ENCODE assay signal across 9 mouse cellular contexts in genomic region chr13:111291161-111291957, GRCm38 (mm10). TPM values are rescaled to one million over a fixed set of nuclear protein-coding genes. Genes with fewer than 3 reads are reported as not detected.
DNase-seq lines count a peak whose midpoint lies in the region; ATAC-seq and TF ChIP-seq lines count a peak whose summit lies in the region.
"Had no signal": no experiment of that assay in that cellular context is flagged by ENCODE, and none has a peak within 500 bp of the region (broad histone marks: within the 10 kb centered on the region; RNA-seq: fewer than 3 reads in every experiment).

No protein-coding gene starts in this region.

- 57% methylated on average over 17 of the region's 17 CpGs for WGBS in kidney, embryonic 15.5 days
- 49% methylated on average over 17 of the region's 17 CpGs for whole genome bisulfite sequencing in embryonic facial prominence, embryonic 12.5 days
- WGBS in hindbrain, embryonic 16.5 days: 73% methylated on average over 17 of the region's 17 CpGs
- WGBS in liver, postnatal 0 days (ENCODE audit: insufficient replicate concordance): 66% methylated on average over 17 of the region's 17 CpGs

- peak overlapping the region; percentile 83 for H3K27ac ChIP-seq in kidney, embryonic 15.5 days
- H3K27ac ChIP-seq in embryonic facial prominence, embryonic 12.5 days: peak overlapping the region; percentile 80
- H3K27ac ChIP-seq in hindbrain, embryonic 16.5 days (ENCODE audit: low read depth, low read length): peak overlapping the region; percentile 71
- peak overlapping the region; percentile 20 for H3K27ac ChIP-seq in liver, postnatal 0 days (ENCODE audit: low read depth)

- no peak for ATAC-seq in kidney, embryonic 15.5 days (replicated peaks; ENCODE audit: low FRiP score)
- ATAC-seq in embryonic facial prominence, embryonic 12.5 days (ENCODE audit: insufficient number of reproducible peaks, insufficient read depth, low FRiP score, low TSS enrichment): no peak
- no peak for ATAC-seq in hindbrain, embryonic 16.5 days
- peak; percentile 72 for ATAC-seq in liver, postnatal 0 days

- H3K9ac ChIP-seq in kidney, embryonic 15.5 days: no peak overlapping the region
- no peak overlapping the region for H3K9ac ChIP-seq in embryonic facial prominence, embryonic 12.5 days
- no peak overlapping the region for H3K9ac ChIP-seq in hindbrain, embryonic 16.5 days (ENCODE audit: low read depth, low read length)
- no peak overlapping the region for H3K9ac ChIP-seq in liver, postnatal 0 days (replicated peaks)

- no peaks in the 10 kb centered on the region for H3K36me3 ChIP-seq in kidney, embryonic 15.5 days
- no peaks in the 10 kb centered on the region for H3K36me3 ChIP-seq in embryonic facial prominence, embryonic 12.5 days
- H3K36me3 ChIP-seq in hindbrain, embryonic 16.5 days (ENCODE audit: control insufficient read depth, insufficient read depth, low read length): no peaks in the 10 kb centered on the region
- H3K36me3 ChIP-seq in liver, postnatal 0 days (replicated peaks; ENCODE audit: insufficient read depth, low read length): no peaks in the 10 kb centered on the region

- H3K9me3 ChIP-seq in kidney, embryonic 15.5 days (replicated peaks): no peaks in the 10 kb centered on the region
- H3K9me3 ChIP-seq in embryonic facial prominence, embryonic 12.5 days: no peaks in the 10 kb centered on the region
- peaks cover 2% of the 10 kb centered on the region; the same call in 1 of the 2 replicates for H3K9me3 ChIP-seq in hindbrain, embryonic 16.5 days (ENCODE audit: control insufficient read depth, low read length)
- no peaks in the 10 kb centered on the region for H3K9me3 ChIP-seq in liver, postnatal 0 days (ENCODE audit: low read length)

- H3K4me1 ChIP-seq in kidney, embryonic 15.5 days: peaks cover 14% of the 10 kb centered on the region
- peaks cover 12% of the 10 kb centered on the region for H3K4me1 ChIP-seq in embryonic facial prominence, embryonic 12.5 days
- H3K4me1 ChIP-seq in hindbrain, embryonic 16.5 days (ENCODE audit: control insufficient read depth, insufficient read depth, low read depth, low read length): no peaks in the 10 kb centered on the region; the same call in 1 of the 2 replicates
- H3K4me1 ChIP-seq in liver, postnatal 0 days (ENCODE audit: insufficient read depth): peaks cover 15% of the 10 kb centered on the region

- no peak for TF ChIP-seq CTCF in liver, postnatal 0 days (IDR thresholded peaks at IDR 0.05; ENCODE audit: low read depth)

- intact Hi-C loops in left cerebral cortex, postnatal 36 days (cut with DNase I): no loop called here

- H3K4me3 ChIP-seq in kidney, embryonic 15.5 days (replicated peaks): no peak overlapping the region
- no peak overlapping the region for H3K4me3 ChIP-seq in embryonic facial prominence, embryonic 12.5 days
- H3K4me3 ChIP-seq in hindbrain, embryonic 16.5 days (ENCODE audit: low read length): no peak overlapping the region
- H3K4me3 ChIP-seq in liver, postnatal 0 days (ENCODE audit: low read depth, low read length): no peak overlapping the region

- no peak for DNase-seq in kidney, postnatal 14 days
- DNase-seq in liver, postnatal 0 days: peak; percentile 43
- no peak for DNase-seq in spleen, adult 12 weeks (ENCODE audit: low spot score)
- no peak for DNase-seq in left cerebral cortex, postnatal 36 days (ENCODE audit: low spot score in 2 of 2)
- no peak for DNase-seq in frontal cortex, postnatal 36 days (ENCODE audit: low spot score in 2 of 2)

- H3K27me3 ChIP-seq in kidney, embryonic 15.5 days: no peaks in the 10 kb centered on the region
- no peaks in the 10 kb centered on the region for H3K27me3 ChIP-seq in embryonic facial prominence, embryonic 12.5 days
- H3K27me3 ChIP-seq in hindbrain, embryonic 16.5 days (replicated peaks; ENCODE audit: control insufficient read depth, insufficient read depth, low read length): no peaks in the 10 kb centered on the region
- H3K27me3 ChIP-seq in liver, postnatal 0 days (ENCODE audit: insufficient read depth, low read length): no peaks in the 10 kb centered on the region

- no peak overlapping the region for H3K4me2 ChIP-seq in kidney, embryonic 15.5 days
- no peak overlapping the region for H3K4me2 ChIP-seq in embryonic facial prominence, embryonic 12.5 days (replicated peaks)
- H3K4me2 ChIP-seq in hindbrain, embryonic 16.5 days (ENCODE audit: low read length): no peak overlapping the region
- H3K4me2 ChIP-seq in liver, postnatal 0 days (ENCODE audit: low read depth, low read length): 0 out of 2 replicates have a peak overlapping the region, but pooled peaks have one; percentile 6

- no peak for TF ChIP-seq EP300 in liver, postnatal 0 days (IDR thresholded peaks at IDR 0.05; ENCODE audit: low read depth)

RNA-seq across cellular contexts. Expression of gene Actbl2, which starts 36.5 kb away (rescaled TPM):
- polyA plus RNA-seq in kidney, embryonic 15.5 days (2015; fragmentation: Nextera tagmentation; extraction: Ambion mirVana): not detected in 2 replicates
- 0.05 TPM in 1 of 2 replicates, not detected in the other for polyA plus RNA-seq in embryonic facial prominence, embryonic 12.5 days (2016; fragmentation: Nextera tagmentation; extraction: Ambion mirVana)
- 0.05 TPM in 1 of 2 replicates, not detected in the other for polyA plus RNA-seq in hindbrain, embryonic 16.5 days (2015; fragmentation: Nextera tagmentation; extraction: Ambion mirVana)
- polyA plus RNA-seq in liver, postnatal 0 days (2015; fragmentation: Nextera tagmentation; extraction: Ambion mirVana): not detected in 2 replicates
- not detected for total RNA-seq in left cerebral cortex, postnatal 36 days (2021)
- total RNA-seq: MEL had no signal

Comparison
In these comparisons a context has a peak if more than half of its experiments do, and no peak if none do; other contexts are left out.
1. H3K27ac ChIP-seq: peak in every context shown above with its lines; median percentile 83 in kidney, embryonic 15.5 days; 80 in embryonic facial prominence, embryonic 12.5 days; 71 in hindbrain, embryonic 16.5 days; 20 in liver, postnatal 0 days.